Mouse (Mus musculus) spleen, adult 10 weeks (tissue): ENCODE measurements around the gene Nsun3. TPM values are rescaled to one million over a fixed set of nuclear protein-coding genes. Genes with fewer than 3 reads are reported as not detected.

Source experiments
- polyA plus RNA-seq: library from polyadenylated mRNA; stranded (reverse); fragments of 350-450 nt; fragmentation: Illumina TruSeq; extraction: RNeasy Lipid Tissue Mini Kit (QIAGEN cat#74804); gene quantifications from one replicate; pipeline ENCODE4 v1.2.3, GENCODE M21; 2015; ENCODE audit warnings: low replicate concordance; ENCODE audit not compliant: insufficient read depth

The Nsun3 gene
- polyA plus RNA-seq = 15.4 TPM

GRCm38 (mm10) chr16:62786621-62787331, at the start of gene Nsun3:
Nsun3 (minus strand) TSS chr16:62786818.

DNA sequence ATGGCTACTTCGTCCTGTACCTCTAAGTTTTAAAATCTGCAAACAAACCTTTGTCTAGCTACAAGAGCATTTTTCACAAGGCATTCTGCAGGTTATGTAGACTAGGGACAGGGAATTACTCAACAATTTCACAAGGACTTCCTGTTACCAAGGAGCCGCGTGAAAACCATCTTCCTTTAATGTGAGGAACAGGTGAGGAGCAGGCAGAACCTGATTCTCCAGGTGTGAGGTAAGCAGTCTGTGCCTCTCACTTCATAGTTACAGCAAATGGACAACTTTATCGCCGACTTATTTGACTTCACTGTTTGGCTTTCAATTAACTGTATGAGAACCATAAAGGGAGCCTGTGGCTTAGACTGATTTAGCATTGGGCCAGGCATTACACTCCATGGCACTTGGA, 27.9 kb upstream of the Nsun3 start, which contains the start of gene Stx19:
Stx19 (plus strand) TSS at position 186 of the 400 bp plus-strand sequence.

Other genes starting within 250 kb of the Nsun3 start
- gene Stx19, start 27.9 kb upstream of the Nsun3 start, polyA plus RNA-seq = not detected
- gene Arl13b, start 60.2 kb upstream of the Nsun3 start, polyA plus RNA-seq = 18.5 TPM
- gene Pros1, start 67.5 kb upstream of the Nsun3 start, polyA plus RNA-seq = 31.9 TPM